In genomic region chr10:23708261-23708660, GRCm38 (mm10) we compare ENCODE assay signal across 32 mouse cellular contexts.
"Had no signal": no experiment of that assay in that cellular context is flagged by ENCODE, and none has a peak within 500 bp of the region (broad histone marks: within the 10 kb centered on the region; RNA-seq: fewer than 3 reads in every experiment).

No protein-coding gene starts in this region.

- H3K9me3 ChIP-seq: limb, embryonic 12.5 days; limb, embryonic 13.5 days; limb, embryonic 15.5 days; liver, embryonic 12.5 days; liver, embryonic 13.5 days; liver, embryonic 15.5 days; lung, embryonic 15.5 days; midbrain, embryonic 10.5 days; midbrain, embryonic 12.5 days; midbrain, embryonic 13.5 days; midbrain, embryonic 15.5 days; neural tube, embryonic 12.5 days; neural tube, embryonic 13.5 days had no signal

- H3K4me1 ChIP-seq: liver, embryonic 12.5 days; liver, embryonic 13.5 days; liver, embryonic 15.5 days; megakaryocyte, embryonic 14.5 days; midbrain, embryonic 12.5 days; neural tube, embryonic 12.5 days; neural tube, embryonic 13.5 days had no signal

- DNase-seq: left cerebral cortex, postnatal 4 days; liver; liver, embryonic 13.5 days; liver, postnatal 0 days; lung, adult 18-20 months; lung, adult 2 months; lung, embryonic 14.5 days; lung, postnatal 10 days; lung, postnatal 14 days; lung, postnatal 36 days; lung, postnatal 4 days; midbrain, embryonic 14.5 days had no signal

- H3K9ac ChIP-seq: limb, embryonic 12.5 days; limb, embryonic 13.5 days; limb, embryonic 15.5 days; liver, embryonic 12.5 days; liver, embryonic 13.5 days; liver, embryonic 14.5 days; liver, embryonic 15.5 days; liver, postnatal 0 days; lung, embryonic 14.5 days; lung, embryonic 15.5 days; midbrain, embryonic 12.5 days; midbrain, embryonic 13.5 days; midbrain, embryonic 15.5 days; neural tube, embryonic 12.5 days; neural tube, embryonic 13.5 days had no signal

- H3K27me3 ChIP-seq: limb, embryonic 12.5 days; limb, embryonic 15.5 days; liver, embryonic 12.5 days; liver, embryonic 13.5 days; liver, embryonic 15.5 days; lung, embryonic 15.5 days; megakaryocyte, embryonic 14.5 days; midbrain, embryonic 12.5 days; midbrain, embryonic 13.5 days; midbrain, embryonic 15.5 days; neural tube, embryonic 12.5 days; neural tube, embryonic 13.5 days had no signal

- H3K36me3 ChIP-seq: limb, embryonic 12.5 days; limb, embryonic 13.5 days; limb, embryonic 15.5 days; liver, embryonic 12.5 days; liver, embryonic 13.5 days; liver, embryonic 15.5 days; lung, embryonic 15.5 days; midbrain, embryonic 10.5 days; midbrain, embryonic 12.5 days; midbrain, embryonic 13.5 days; midbrain, embryonic 15.5 days; neural tube, embryonic 12.5 days; neural tube, embryonic 13.5 days had no signal

- ATAC-seq: liver, embryonic 12.5 days; liver, postnatal 0 days; lung, postnatal 0 days; midbrain, embryonic 13.5 days; midbrain, embryonic 15.5 days; midbrain, embryonic 16.5 days had no signal

- H3K4me3 ChIP-seq: limb, embryonic 12.5 days; limb, embryonic 13.5 days; limb, embryonic 15.5 days; liver, embryonic 12.5 days; liver, embryonic 13.5 days; liver, embryonic 15.5 days; lung, embryonic 15.5 days; megakaryocyte, embryonic 14.5 days; midbrain, embryonic 10.5 days; midbrain, embryonic 12.5 days; midbrain, embryonic 13.5 days; midbrain, embryonic 15.5 days; myocyte; neural tube, embryonic 12.5 days; neural tube, embryonic 13.5 days had no signal

- H3K27ac ChIP-seq: limb, embryonic 12.5 days; limb, embryonic 13.5 days; limb, embryonic 15.5 days; liver, embryonic 12.5 days; liver, embryonic 13.5 days; liver, embryonic 14.5 days; liver, embryonic 15.5 days; lung, embryonic 15.5 days; macrophage; midbrain, embryonic 10.5 days; midbrain, embryonic 12.5 days; midbrain, embryonic 13.5 days; midbrain, embryonic 15.5 days; neural tube, embryonic 12.5 days; neural tube, embryonic 13.5 days had no signal

- H3K4me2 ChIP-seq: limb, embryonic 12.5 days; limb, embryonic 13.5 days; limb, embryonic 15.5 days; liver, embryonic 11.5 days; liver, embryonic 12.5 days; liver, embryonic 13.5 days; liver, embryonic 15.5 days; lung, embryonic 14.5 days; lung, embryonic 15.5 days; midbrain, embryonic 11.5 days; midbrain, embryonic 12.5 days; midbrain, embryonic 13.5 days; midbrain, embryonic 15.5 days; neural tube, embryonic 12.5 days; neural tube, embryonic 13.5 days had no signal
